Mouse (Mus musculus) thymus, adult 18-20 months (tissue): ENCODE data around the gene Gm29427.
"Not testable (repeated sequence)": the region's sequence is repeated elsewhere in the genome, so short reads cannot be mapped to it uniquely, and the experiment has no call there.

Source experiments
- DNase-seq, 2 experiments: peaks; one replicate each; pipeline ENCODE4 v3.0.0; 2022; ENCODE audit warnings: mixed read lengths in 2 of 2

The Gm29427 gene

GRCm38 (mm10) chr1:130731741-130732337 is 16.2 kb upstream of the Gm29427 start, which contains the start of gene AA986860:
Gene AA986860 (plus strand): TSS chr1:130731976.
- no peak for DNase-seq

- DNase-seq, result no peak
Observed at GRCm38 (mm10) chr1:130729153-130729552, 13.6 kb upstream of the Gm29427 start, which contains the start of gene Pfkfb2. Gene Pfkfb2 (minus strand): TSS chr1:130729253.

GRCm38 (mm10) chr1:130728708-130729107 is 13.1 kb upstream of the Gm29427 start:
- DNase-seq, result no peak

GRCm38 (mm10) chr1:130728070-130728469 is 12.5 kb upstream of the Gm29427 start:
- DNase-seq, result no peak

GRCm38 (mm10) chr1:130726396-130726795 is 10.8 kb upstream of the Gm29427 start:
- no peak for DNase-seq

GRCm38 (mm10) chr1:130724206-130724605 is 8.6 kb upstream of the Gm29427 start:
- no peak for DNase-seq

DNA sequence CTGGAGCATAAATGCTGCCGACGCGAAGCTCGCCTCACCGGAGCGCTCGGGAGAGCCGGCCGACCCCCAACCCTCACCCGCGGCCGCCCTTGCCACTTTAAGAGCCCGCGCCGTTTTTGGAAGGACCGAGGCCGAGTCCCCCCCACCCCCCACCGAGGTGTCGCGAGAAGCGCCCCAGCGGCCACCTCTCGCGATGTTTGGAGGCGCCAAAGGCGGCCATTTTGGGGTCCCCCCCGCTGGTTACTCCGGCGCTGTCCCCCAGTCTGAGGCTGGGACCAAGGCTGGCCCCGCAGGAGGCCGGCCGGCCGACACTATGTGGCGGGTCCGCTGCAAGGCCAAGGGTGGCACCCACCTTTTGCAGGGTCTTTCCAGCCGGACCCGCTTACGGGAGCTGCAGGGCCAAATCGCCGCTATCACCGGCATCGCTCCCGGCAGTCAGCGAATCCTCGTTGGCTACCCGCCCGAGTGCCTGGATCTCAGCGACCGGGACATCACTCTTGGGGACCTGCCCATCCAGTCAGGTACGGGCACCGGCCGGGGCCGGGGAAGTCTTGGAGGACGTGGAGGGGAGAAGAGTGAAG is 1.8 kb upstream of the Gm29427 start, which contains the start of gene Yod1:
Gene Yod1 (plus strand): TSS at position 37 of the 581 bp plus-strand sequence.
- DNase-seq, result peak; percentile 72 to 79

DNA sequence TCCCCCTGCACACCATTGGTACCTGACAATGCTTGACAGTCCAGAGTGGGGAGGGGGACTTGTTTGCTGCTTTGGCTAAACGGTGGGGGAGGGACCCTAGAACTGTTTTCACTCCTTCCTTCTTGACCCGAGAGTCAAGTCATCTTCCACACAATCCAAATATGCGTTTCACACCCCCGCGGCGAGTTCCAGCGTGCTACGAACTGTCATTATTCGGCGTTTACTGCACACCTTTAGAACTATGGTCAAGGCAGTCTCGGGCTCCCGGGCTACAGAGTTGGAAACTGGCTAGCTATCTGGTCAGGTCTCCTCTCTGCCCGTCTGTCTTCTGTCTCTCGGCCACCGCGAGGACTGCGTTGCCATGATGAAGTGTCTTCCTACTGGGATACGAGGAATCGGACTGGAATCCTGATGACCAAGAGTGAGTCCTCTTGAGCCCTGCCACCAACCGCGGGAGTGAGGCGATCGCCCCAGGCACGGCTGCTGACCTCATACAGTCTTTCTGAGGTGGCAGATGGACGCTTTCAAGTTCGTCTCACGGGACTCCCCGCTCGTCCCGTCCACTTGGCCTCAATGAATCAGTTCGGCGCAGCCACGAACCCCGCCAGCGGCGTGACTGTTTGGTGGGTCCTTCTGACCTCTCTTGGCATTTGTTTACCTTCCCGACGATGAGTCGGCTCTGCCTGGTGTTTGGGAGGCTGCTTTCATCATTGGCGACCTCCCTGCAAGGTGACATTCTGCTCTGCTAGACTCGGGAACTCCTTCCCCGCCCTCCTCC is 1.1 kb upstream of the Gm29427 start:
- DNase-seq, result peak in 1 of 2 experiments; percentile 46

- DNase-seq, result no peak
Observed at GRCm38 (mm10) chr1:130716218-130716512, 566 bp upstream of the Gm29427 start.

- no peak for DNase-seq
Observed at GRCm38 (mm10) chr1:130714046-130714445, 1.6 kb downstream of the Gm29427 start.

GRCm38 (mm10) chr1:130710283-130711080 is 5.1 kb downstream of the Gm29427 start:
- DNase-seq, result no peak

GRCm38 (mm10) chr1:130703613-130704012 is 12.0 kb downstream of the Gm29427 start:
- DNase-seq, result no peak

- DNase-seq, result no peak
Observed at GRCm38 (mm10) chr1:130701976-130702375, 13.6 kb downstream of the Gm29427 start.

DNA sequence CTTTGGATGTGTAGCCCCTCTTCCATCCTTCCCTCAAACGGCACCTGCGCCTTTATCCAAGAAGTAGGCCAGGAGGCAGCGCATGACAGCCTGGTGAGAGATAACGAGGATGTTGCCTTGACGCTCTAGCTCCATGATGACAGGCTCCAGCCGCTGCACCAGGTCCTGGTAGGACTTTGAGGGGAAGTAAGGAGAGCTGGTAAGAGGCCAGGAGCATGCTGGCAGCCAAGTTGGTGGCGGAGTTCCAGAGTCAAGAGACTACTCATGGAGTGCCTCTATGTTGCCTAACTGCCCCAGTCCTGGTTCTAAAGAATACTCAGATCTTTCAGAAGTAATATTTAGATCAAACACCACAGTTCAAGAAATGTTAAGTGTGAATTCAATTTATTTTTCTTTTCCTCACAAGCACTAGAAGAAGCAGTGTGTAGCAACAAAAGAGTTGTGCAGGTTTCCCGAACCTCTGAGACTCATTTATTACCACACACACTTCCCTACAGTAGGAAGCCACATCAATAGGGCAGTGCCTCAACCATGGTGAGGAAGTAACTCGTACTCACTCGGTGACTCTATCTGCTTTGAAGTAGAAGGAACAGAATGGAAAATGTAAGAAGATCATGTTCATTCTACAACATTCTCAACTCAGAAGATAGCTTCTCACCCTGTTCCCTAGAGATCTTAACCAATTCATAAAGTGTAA is 15.5 kb downstream of the Gm29427 start:
- peak in 1 of 2 experiments; percentile 16 for DNase-seq

DNA sequence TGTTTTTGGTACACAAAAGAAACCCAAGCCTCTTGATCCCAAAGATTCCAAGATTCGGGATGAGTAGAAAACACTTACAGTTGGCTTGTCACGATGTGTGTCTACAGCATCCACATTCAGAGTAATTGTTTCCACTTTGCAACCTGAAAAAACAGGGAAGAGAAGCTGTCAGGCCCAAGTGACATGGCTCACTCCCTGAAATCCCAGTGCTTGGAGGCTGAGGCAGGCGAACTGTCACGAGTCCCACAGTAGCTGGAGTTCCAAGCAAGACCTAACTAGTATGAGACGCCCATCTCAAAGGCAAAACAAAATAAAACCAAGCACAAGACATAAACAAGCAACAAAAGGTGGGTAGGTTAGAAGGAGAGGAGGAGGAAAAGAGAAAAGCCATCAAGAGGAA is 17.0 kb downstream of the Gm29427 start:
- DNase-seq, result no peak

DNA sequence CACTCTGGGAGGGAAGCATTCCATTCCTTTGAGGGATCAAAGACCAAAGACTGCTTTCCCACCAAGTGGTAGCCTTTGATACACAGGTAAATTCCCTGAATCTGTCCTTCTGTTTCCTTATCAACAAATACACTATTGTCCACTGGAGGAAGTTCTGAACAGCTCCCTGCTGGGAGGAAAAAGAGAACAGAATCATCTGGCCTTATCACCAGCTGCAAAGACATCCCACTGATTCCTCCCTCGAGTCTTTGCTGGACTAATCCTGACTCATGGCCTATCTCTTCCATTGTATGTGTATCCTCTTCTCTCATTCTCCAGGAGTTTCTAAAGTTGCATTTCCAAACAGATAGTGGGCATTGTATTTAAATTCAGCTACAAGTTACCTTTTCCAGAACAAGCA is 31.7 kb downstream of the Gm29427 start:
- DNase-seq, result no peak

GRCm38 (mm10) chr1:130681656-130682413 is 33.8 kb downstream of the Gm29427 start:
- no peak for DNase-seq

DNA sequence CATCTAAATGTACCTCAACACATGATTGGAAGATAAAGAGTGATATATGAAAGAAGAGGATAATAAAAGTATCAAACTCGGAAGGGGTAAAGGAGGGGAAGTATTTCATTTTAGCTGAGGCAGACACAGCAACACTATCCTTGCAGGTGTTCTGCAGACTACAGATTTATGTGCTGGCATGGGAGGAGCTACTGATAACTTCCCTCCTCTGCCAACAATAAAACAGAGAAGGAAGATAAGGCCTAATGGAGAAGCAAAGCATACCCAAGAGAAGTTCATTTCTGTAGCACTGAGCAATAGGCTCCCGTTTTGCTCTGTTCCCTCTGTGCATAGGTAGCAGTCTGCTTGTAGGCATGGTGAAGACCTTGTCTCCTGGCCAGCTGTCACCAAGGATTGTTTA is 34.5 kb downstream of the Gm29427 start:
- DNase-seq, result no peak

DNA sequence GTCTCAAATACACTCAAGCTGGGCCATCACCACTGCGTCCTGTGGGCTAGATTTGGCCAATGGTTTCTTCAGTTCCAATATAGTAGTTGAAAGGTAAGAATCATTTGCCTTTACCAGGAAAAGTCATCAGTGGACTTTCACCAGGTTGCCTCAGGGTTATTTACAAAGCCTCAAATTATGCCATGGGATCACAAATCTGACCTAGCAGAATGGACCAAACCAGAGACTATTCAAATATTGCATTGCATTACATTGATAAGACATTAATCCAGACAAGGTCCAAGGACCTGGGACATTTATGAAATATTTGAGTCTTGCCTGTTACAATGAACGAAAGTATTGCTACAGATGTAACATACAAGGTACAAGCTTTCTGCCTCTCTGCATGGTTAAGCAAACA is 37.0 kb downstream of the Gm29427 start:
- DNase-seq, result no peak

DNA sequence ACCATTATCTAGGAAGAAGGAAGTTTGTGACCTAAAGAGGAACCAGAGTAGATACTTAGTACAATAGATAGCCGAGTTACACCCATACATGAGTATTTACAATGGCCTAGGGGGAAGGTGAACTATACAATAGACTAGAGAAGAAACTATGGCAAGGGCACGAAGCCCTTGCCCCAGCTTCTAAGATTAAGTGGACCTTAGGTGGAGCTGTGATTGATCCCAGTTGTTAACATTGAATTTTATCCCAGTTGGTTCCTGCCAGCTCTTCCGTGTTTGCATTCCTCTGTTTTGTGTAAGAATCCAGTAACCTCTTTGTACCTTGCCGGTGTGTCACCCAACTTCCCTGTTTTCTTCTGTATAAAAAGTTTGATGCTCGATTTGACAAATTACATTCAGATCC is 52.0 kb downstream of the Gm29427 start:
- DNase-seq, result not testable (repeated sequence)

DNA sequence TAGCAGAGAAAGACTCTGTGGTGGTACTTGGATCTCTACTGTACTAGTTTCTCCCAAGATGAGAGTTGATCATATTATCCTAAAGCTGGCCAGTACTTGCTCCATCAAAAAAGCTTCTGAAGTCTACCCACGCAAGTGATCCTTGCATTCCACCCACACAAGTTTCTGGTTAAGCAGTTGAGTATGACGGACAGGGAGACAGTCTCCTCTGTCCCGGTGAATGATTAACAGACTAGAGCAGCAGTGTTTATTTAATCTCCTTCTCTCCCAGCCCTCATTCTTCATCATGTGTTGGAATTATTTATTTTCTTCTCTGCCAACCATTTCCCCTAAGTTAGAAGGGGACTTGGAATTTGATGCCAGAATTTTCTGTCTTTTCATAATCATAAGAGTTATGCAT is 54.1 kb downstream of the Gm29427 start, which contains the start of gene C4bp:
Gene C4bp (minus strand): TSS at position 179 of the 400 bp plus-strand sequence.
- DNase-seq, result no peak

- not testable (repeated sequence) for DNase-seq
Observed at GRCm38 (mm10) chr1:130659641-130660040, 56.0 kb downstream of the Gm29427 start.
